Mouse (Mus musculus) embryonic fibroblast, embryonic 13.5 days (primary cell): Measurements from ENCODE around the gene Cfap44.

Source experiments
- CTCF ChIP-seq: IDR thresholded peaks from 2 replicates; pipeline ENCODE4 v1.5.1; 2011; ENCODE audit warnings: mild to moderate bottlenecking, control low read depth, low read length, moderate library complexity, borderline replicate concordance; ENCODE audit not compliant: insufficient read depth
- POLR2A ChIP-seq: IDR thresholded peaks from 2 replicates; pipeline ENCODE4 v1.6.1; 2011; ENCODE audit warnings: low read depth, mild to moderate bottlenecking, control low read depth, low read length, moderate library complexity

- no peak for TF ChIP-seq POLR2A
- TF ChIP-seq CTCF = no peak
Measured at GRCm38 (mm10) chr16:44523595-44523994, 129.0 kb downstream of the Cfap44 start.
